Mouse (Mus musculus): ENCODE measurements around the gene Olfr1297.

The Olfr1297 gene

DNA sequence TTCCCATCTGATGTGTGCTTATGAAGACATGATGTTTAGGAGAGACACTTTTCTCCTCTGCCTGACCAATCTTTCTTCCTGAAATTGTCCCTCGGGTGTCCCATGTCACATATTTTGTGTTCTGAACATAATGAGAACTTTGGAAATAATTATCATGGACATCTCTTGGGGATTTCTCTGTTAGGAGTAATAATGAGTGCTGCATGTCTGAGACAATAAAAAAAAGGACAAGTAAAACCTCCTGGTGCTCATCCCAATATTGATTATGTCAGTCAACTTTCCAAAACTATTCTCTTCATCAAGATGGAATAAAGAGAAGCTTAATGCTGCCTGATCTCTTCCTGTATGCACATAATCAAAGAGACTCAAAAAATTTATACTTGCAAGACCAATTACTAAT lies at the start of gene Olfr1297:
Gene Olfr1297 (minus strand): TSS at position 101 of the 400 bp plus-strand sequence.
- DNase-seq: no peak

DNA sequence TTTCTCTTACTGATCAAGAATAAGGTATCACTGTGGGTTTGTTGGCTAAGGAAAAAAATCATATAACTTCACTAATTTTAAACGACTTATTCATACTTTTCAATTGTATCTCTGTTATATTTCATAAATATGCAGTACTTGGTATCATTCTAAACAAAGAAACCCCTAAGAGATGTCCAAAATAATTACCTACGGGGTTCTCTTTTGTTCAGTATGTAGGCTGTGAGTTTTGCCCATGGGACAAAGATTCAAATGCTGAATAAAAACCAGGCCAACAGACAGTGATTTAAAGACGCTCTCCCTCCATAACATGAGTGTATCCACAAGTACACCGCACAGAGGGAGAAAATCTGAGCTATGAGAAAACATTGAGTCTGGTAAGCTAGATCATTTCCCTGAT lies 34.8 kb upstream of the Olfr1297 start, which contains the start of gene Olfr1299:
Gene Olfr1299 (plus strand): TSS at position 301 of the 400 bp plus-strand sequence.
- no peak for DNase-seq

DNA sequence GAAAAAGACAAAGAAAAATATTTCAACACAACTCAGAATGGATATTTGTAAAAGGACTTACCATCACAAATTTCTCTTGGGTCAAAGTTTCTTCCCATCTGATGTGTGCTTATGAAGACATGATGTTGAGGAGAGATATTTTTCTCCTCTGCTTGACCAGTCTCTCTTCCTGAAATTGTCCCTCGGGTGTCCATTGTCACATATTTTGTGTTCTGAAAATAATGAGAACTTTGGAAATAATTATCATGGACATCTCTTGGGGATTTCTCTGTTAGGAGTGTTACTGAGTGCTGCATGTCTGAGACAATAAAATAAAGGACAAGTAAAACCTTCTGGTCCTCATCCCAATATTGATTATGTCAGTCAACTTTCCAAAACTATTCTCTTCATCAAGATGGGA lies 22.8 kb upstream of the Olfr1297 start, which contains the start of gene Olfr1298:
Gene Olfr1298 (minus strand): TSS at position 101 of the 400 bp plus-strand sequence.
- no peak for DNase-seq

DNA sequence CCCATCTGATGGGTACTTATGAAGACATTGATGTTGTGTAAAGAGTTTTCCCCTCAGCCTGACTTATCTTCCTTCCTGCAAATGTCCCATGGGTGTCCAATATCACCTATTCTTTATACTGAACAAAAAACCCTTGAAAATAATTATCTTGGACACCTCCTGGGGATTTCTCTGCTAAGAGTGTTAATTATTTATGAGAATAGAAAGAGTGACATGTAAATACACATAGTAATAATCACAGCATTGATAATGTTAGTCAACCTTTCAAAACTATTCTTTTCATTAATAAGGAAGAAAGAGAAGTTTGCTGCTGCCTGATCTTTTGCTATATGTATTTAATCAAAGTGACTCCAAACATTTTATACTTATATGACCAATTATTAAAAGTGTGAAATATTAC lies 56.7 kb downstream of the Olfr1297 start, which contains the start of gene Olfr1295:
Gene Olfr1295 (minus strand): TSS at position 101 of the 400 bp plus-strand sequence.
- no peak for DNase-seq

Measured in lung, adult 18-20 months (tissue).